Mouse (Mus musculus) hindbrain, embryonic 13.5 days (tissue): ENCODE measurements at regions not wholly inside any gene's neighbourhood (a gene's known extent, or its start where the extent isn't known, plus 50 kb on each side); places are given as distances from the start of the nearest gene placed in this dataset.

ENCODE experiments used
- ATAC-seq: fragments of 200-750 bp; cut with Nextera tagmentation; 2 replicates; pipeline ENCODE4 v1.8.0; 2017; ENCODE audit warnings: moderate TSS enrichment; ENCODE audit not compliant: low FRiP score
- H3K27ac ChIP-seq: fragments of 300-500 bp; sonication (generic); 2 replicates; pipeline ENCODE4 v1.5.1; 2015; ENCODE audit warnings: inconsistent platforms, mild to moderate bottlenecking, moderate library complexity
- H3K27me3 ChIP-seq: fragments of 300-500 bp; sonication (generic); 2 replicates; pipeline ENCODE4 v1.6.1; 2015; ENCODE audit warnings: mild to moderate bottlenecking, inconsistent platforms
- H3K36me3 ChIP-seq: fragments of 300-500 bp; sonication (generic); 2 replicates; pipeline ENCODE4 v1.6.1; 2015; ENCODE audit warnings: mild to moderate bottlenecking, inconsistent platforms
- H3K4me1 ChIP-seq: fragments of 300-500 bp; sonication (generic); replicated peaks from 2 replicates; pipeline ENCODE4 v1.6.1; 2015; ENCODE audit warnings: inconsistent platforms
- H3K4me2 ChIP-seq: fragments of 300-500 bp; sonication (generic); 2 replicates; pipeline ENCODE4 v1.6.1; 2015; ENCODE audit warnings: inconsistent platforms, mild to moderate bottlenecking, moderate library complexity
- H3K4me3 ChIP-seq: fragments of 300-500 bp; sonication (generic); 2 replicates; pipeline ENCODE4 v1.5.1; 2015; ENCODE audit warnings: mild to moderate bottlenecking, inconsistent platforms
- H3K9ac ChIP-seq: fragments of 300-500 bp; sonication (generic); 2 replicates; pipeline ENCODE4 v1.6.1; 2015; ENCODE audit warnings: mild to moderate bottlenecking, inconsistent platforms
- H3K9me3 ChIP-seq: fragments of 300-500 bp; sonication (generic); 2 replicates; pipeline ENCODE4 v1.6.1; 2016; ENCODE audit warnings: inconsistent platforms
- WGBS: fragments of 180-500 bp; shearing (Covaris S2); methylation state at CpG from one replicate; pipeline ENCODE4 v1.1.7; 2015; 5-methylcytosine and 5-hydroxymethylcytosine counted together

DNA sequence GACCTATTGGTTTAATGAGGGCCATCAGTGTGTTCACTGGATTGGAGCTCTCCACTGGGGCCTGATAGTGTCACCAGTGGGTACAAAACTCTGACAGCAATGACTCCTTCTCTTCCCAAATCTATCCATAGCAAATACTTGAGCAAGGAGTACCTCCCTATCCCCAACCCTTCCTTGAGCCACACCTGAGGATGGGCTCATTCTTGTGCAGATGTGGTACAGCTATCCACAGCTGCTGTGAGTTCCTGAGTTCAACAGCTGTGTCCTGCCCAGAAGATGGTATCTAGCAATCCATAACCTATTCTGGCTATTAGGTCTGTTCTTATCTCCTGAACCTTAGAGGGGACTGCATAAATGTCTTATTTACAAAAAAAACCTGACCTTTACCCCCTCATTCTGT, 148.7 kb upstream of the Cwc22 start:
- Histone ChIP-seq H3K4me1 (no peaks in the 10 kb centered on the region), H3K4me3 (no peak overlapping the region), H3K9me3 (no peaks in the 10 kb centered on the region), H3K27me3 (no peaks in the 10 kb centered on the region), H3K4me2 (no peak overlapping the region), H3K9ac (no peak overlapping the region), H3K27ac (no peak overlapping the region), H3K36me3 (no peaks in the 10 kb centered on the region)
- ATAC-seq = no peak

DNA sequence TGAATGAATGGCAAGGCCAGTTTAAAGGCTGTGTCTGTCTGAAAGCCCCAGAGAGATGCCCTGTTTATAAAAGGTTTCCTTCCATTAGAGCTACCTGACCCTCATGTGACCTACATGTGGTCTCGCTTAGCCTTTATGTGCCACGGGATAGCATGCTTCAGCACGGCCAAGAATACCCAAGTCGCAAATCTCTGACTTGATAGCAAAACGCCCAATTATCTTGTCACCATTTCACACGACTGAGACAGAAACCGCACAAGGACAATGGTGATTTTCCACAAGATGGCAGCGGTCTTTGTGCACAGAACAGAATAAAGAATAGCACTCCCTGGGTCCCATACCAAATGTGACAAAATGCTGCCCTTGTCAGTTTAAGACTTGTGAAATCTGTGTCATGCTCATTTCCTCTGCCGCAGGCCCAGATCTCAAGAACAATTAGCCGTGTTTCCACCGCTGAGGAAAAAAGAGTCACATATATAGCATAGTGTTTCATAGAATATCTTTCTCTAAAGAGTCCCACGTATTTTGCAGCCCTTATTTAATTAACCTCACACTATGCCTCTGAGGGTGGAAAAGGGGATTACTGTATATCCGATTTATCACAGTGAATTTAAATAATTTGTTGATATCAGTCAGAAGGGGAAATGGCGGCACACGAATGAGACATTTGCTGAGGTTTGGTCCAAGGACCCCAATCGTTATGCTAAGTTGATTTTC, 118.3 kb upstream of the Cwc22 start:
- Histone ChIP-seq H3K27ac (no peak overlapping the region; the same call in 1 of the 2 replicates), H3K9me3 (no peaks in the 10 kb centered on the region), H3K4me1 (peaks cover 6% of the 10 kb centered on the region; the same call in 1 of the 2 replicates), H3K27me3 (0 out of 2 replicates have a peak, but pooled peaks cover 2% of the 10 kb centered on the region), H3K36me3 (no peaks in the 10 kb centered on the region), H3K4me2 (no peak overlapping the region), H3K4me3 (no peak overlapping the region), H3K9ac (no peak overlapping the region)
- 0 out of 2 replicates have a peak, but pooled peaks have one; percentile 52 for ATAC-seq
- 27% methylated on average over 16 of the region's 16 CpGs for WGBS

DNA sequence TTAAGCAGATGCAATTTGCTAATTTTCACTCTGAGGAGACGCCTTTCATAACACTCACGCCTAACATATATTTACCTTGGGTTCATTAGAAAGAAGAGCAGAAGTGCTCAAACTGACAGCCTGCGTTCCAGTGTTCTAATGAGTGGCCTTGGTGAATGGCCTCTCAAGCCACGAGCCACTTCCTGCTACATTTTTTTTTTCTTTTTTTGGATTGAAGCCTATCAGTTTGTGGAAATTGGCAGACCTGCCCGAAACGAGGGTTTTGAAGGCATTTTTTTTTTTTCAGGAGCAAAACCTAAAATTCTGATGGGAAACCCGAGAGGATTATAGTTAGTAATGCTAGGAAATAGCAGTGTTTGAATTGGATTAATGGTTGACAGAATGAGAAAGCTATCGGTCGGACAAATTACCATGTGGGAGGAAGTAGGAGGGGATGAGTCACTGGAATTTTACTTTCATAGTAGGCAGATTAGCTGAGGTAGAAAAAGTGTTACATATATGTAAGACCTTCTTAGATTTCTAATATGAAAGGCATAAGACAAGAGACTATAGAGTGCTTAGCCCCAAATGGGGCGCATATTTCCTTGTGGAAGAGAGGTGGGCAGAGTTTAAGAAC, 113.7 kb upstream of the Cwc22 start:
- Histone ChIP-seq H3K9ac (no peak overlapping the region), H3K27me3 (0 out of 2 replicates have a peak, but pooled peaks cover 2% of the 10 kb centered on the region), H3K4me2 (no peak overlapping the region), H3K36me3 (no peaks in the 10 kb centered on the region), H3K4me3 (no peak overlapping the region), H3K27ac (no peak overlapping the region), H3K9me3 (no peaks in the 10 kb centered on the region), H3K4me1 (peaks cover 6% of the 10 kb centered on the region; the same call in 1 of the 2 replicates)
- whole genome bisulfite sequencing = 82% methylated on average over 10 of the region's 10 CpGs
- ATAC-seq = no peak

DNA sequence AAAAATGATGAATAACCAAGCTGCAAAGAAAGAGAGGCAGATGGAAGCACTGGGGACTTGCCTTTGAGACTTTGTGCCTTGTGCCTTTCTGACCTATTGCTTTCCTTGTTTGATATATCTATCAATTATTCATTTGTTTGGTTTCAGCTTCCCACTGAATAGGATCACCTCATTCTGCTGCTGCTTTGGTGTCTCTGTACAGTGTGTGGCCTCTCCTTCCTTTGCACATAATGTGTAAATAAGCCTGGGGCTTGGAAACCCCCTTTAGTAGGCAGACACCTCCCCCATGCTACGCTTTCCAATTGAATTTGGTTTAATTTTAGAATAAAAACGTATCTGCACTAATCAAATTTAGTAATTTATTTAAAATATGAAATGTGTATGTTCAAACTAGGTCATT, 112.8 kb upstream of the Cwc22 start:
- no peaks in the 10 kb centered on the region for H3K36me3 ChIP-seq
- no peaks in the 10 kb centered on the region for H3K4me1 ChIP-seq
- 67% methylated on average over 2 of the region's 2 CpGs for WGBS
- H3K4me2 ChIP-seq = no peak overlapping the region
- no peak for ATAC-seq
- no peaks in the 10 kb centered on the region for H3K9me3 ChIP-seq
- no peak overlapping the region for H3K9ac ChIP-seq
- H3K27ac ChIP-seq = no peak overlapping the region
- H3K27me3 ChIP-seq = 0 out of 2 replicates have a peak, but pooled peaks cover 2% of the 10 kb centered on the region
- no peak overlapping the region for H3K4me3 ChIP-seq

DNA sequence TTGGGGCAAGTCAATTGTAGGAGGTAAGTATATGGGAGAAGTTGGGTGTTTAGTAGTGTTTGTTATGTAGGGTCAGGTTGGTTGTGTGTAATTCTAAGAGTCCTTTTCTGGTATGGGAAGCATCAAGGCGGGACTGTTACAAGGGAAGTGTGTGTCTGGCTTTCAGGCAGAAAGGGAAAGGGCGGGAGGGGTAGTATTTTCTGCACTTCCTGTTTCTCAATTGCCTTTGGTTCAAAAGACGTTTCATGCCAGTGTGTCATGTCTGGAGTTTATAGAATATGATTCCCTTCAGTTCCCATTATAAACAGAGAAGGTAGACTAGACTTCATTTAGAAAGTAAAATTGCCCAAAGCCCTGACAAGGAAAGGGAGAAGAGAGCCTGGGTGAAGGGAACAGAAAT, 107.7 kb upstream of the Cwc22 start:
- Histone ChIP-seq H3K9me3 (no peaks in the 10 kb centered on the region), H3K4me1 (peaks cover 7% of the 10 kb centered on the region), H3K27ac (no peak overlapping the region), H3K36me3 (no peaks in the 10 kb centered on the region), H3K27me3 (no peaks in the 10 kb centered on the region), H3K4me3 (no peak overlapping the region), H3K9ac (no peak overlapping the region), H3K4me2 (no peak overlapping the region)
- no peak for ATAC-seq
- WGBS = 81% methylated on average over 3 of the region's 3 CpGs

DNA sequence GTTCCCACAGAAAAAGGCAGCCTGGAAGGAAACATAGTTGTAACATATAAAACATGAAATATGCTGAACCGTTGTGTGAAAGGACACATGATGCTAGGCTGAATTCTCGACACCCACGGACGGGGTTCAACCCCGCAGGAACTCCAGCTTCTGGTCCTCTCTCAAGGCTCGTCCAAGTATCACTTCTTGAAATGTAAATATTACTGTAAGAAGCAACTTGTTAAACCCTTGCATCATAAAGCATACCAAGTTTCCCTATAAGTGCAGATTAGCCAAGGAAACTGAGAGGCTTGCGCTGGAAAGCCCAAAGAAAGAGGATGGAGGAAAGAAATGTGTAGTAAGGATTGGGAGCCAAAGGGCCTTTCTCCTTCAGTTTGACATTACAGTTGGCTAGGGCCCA, 104.4 kb upstream of the Cwc22 start:
- no peak overlapping the region for H3K4me2 ChIP-seq

DNA sequence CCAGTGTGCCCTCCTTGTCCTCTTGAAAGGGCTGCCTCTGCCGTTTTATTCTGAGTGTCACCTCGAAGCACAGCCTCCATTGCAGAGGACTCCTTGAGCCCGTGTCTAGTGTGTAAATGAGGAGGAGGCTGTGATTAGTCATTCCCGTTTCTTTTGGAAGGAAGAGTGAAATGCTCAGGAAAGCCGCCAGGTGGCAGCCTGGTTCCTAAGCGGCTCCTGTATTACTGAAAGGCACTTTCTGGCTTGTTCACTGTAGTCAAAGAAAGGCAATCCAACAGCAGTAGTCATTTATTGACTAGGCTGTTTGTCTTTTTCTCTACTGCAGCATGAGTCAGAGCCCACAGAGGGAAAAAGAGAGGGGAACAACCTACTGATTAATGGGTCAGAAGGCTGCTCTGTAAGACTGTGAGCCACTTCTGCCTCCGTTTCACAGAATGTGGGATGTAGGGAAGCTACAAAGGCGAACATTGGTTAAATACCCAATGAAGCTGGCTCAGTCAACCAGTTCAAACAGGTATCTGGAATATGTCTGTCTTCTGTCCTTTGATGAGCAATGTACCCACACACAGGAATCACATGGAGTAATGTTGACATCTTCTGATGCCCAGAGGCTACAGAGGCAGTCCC, 103.2 kb upstream of the Cwc22 start:
- Histone ChIP-seq H3K4me1 (peaks cover 12% of the 10 kb centered on the region), H3K4me2 (peak overlapping the region; percentile 54), H3K36me3 (no peaks in the 10 kb centered on the region), H3K4me3 (peak overlapping the region; percentile 24), H3K27ac (peak overlapping the region; percentile 66), H3K27me3 (no peaks in the 10 kb centered on the region), H3K9ac (peak overlapping the region; percentile 35; the same call in 1 of the 2 replicates), H3K9me3 (no peaks in the 10 kb centered on the region)
- ATAC-seq = peak; percentile 88
- whole genome bisulfite sequencing = 20% methylated on average over 8 of the region's 8 CpGs

More for the DNA sequence above, 104.4 kb upstream of the Cwc22 start:
- H3K4me3 ChIP-seq = no peak overlapping the region
- no peaks in the 10 kb centered on the region for H3K36me3 ChIP-seq
- no peaks in the 10 kb centered on the region for H3K9me3 ChIP-seq
- no peak overlapping the region for H3K27ac ChIP-seq
- 94% methylated on average over 7 of the region's 7 CpGs for WGBS
- no peak for ATAC-seq
- no peaks in the 10 kb centered on the region for H3K27me3 ChIP-seq
- H3K4me1 ChIP-seq = peaks cover 12% of the 10 kb centered on the region
- H3K9ac ChIP-seq = no peak overlapping the region

DNA sequence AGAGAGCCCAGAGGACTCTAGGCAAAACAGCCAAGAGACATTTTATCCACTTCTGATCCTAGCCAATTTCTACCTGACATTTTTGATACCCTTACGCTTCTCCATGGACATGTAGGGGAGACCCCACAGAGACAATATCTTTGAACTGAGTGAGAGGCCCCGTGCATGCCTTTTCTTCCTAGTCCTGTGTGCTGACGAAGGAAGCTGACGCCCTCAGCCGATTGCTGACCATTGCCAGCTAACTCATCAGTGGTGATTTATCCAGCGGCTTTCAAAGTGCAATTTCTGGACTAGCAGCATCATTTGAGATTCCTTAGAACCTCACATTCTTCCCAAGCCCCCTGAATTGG, 102.5 kb upstream of the Cwc22 start:
- Histone ChIP-seq H3K27me3 (no peaks in the 10 kb centered on the region), H3K4me3 (peak overlapping the region; percentile 24), H3K9me3 (no peaks in the 10 kb centered on the region), H3K4me2 (peak overlapping the region; percentile 54), H3K27ac (peak overlapping the region; percentile 62), H3K36me3 (no peaks in the 10 kb centered on the region), H3K4me1 (peaks cover 12% of the 10 kb centered on the region), H3K9ac (0 out of 2 replicates have a peak overlapping the region, but pooled peaks have one; percentile 35)
- ATAC-seq = peak; percentile 67
- WGBS = 59% methylated on average over 6 of the region's 6 CpGs

DNA sequence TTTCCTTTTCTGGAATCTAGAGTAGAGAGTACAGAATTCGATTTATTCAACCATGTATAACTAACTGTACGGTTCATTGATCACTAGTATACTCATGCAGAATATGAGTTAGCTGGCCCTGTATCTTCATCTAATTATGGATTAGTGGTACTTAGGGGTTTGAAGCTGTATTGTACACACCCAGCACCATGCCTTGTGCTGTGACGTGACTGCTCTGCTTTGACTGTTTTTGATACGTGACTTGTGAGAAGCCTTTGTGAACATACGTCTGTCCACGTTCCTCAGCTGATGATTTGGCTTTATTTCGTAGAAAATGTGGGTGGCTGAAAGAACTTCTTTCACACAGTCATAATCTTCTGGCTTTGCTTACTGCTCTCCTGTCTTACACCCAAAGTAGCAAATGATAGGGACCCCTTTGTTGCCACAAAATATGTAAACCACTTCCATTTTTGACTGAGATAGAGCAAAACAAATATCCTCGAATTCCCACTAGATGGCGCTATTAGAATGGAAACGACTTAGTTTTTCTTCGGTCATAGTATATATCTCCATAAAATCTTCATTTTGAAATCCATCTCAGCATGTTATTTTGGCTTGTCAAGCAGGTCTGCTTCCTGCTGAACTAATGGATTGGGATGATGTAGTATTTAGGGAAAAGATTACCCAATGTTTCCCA, 102.0 kb upstream of the Cwc22 start:
- WGBS = 39% methylated on average over 11 of the region's 11 CpGs
- H3K4me1 ChIP-seq = peaks cover 12% of the 10 kb centered on the region
- H3K9me3 ChIP-seq = no peaks in the 10 kb centered on the region
- ATAC-seq = peak; percentile 50
- no peak overlapping the region for H3K27ac ChIP-seq
- H3K36me3 ChIP-seq = no peaks in the 10 kb centered on the region
- no peak overlapping the region for H3K9ac ChIP-seq
- H3K27me3 ChIP-seq = no peaks in the 10 kb centered on the region
- H3K4me3 ChIP-seq = no peak overlapping the region
- peak overlapping the region; percentile 54 for H3K4me2 ChIP-seq

DNA sequence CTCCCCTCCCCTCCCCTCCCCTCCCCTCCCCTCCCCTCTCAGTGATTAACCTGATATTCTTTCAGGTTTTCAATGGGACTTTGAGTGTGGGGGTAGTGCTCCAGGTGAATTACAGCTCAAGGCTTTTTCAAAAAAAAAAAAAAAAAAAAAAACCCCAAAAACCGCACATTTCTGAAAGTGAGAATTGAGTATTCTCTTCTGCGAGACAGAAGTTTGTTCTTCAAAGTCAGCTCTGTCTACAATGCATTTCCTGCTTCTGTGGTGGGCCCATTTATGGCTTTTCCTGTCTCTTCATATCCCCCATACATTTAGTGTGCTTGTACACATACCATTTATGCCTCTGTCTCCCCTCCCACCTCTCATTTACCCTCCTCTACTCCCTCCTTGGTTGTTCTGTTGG, 81.1 kb upstream of the Cwc22 start:
- ATAC-seq = no peak
- no peak overlapping the region for H3K4me3 ChIP-seq
- H3K27me3 ChIP-seq = no peaks in the 10 kb centered on the region
- no peaks in the 10 kb centered on the region for H3K4me1 ChIP-seq
- no peak overlapping the region for H3K4me2 ChIP-seq
- H3K27ac ChIP-seq = no peak overlapping the region
- WGBS = 89% methylated on average over 2 of the region's 2 CpGs
- H3K9me3 ChIP-seq = no peaks in the 10 kb centered on the region
- no peak overlapping the region for H3K9ac ChIP-seq
- H3K36me3 ChIP-seq = no peaks in the 10 kb centered on the region

DNA sequence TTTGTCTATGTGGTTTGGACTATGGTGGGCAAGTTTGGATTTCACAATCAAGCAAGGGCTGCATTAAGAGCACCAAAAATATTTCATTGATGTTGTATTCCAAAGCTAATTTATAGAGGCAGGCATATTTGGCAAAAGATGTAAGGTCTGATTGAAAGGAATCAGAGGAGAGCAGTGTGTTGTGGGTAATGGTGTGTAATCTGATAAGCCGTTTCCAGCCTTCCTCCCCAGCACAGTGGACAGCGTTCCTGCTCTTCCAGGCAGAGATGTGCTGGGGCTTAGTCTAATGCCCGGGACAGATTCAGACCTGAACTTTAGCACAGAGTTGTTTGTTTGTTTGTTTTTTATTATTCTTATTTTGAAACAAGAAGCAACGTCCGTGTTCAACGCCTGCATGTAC, 80.6 kb upstream of the Cwc22 start:
- WGBS = 57% methylated on average over 6 of the region's 6 CpGs
- ATAC-seq = no peak
- no peak overlapping the region for H3K4me3 ChIP-seq
- no peaks in the 10 kb centered on the region for H3K36me3 ChIP-seq
- H3K9me3 ChIP-seq = no peaks in the 10 kb centered on the region
- no peaks in the 10 kb centered on the region for H3K4me1 ChIP-seq
- no peak overlapping the region for H3K27ac ChIP-seq
- no peak overlapping the region for H3K4me2 ChIP-seq
- no peaks in the 10 kb centered on the region for H3K27me3 ChIP-seq
- H3K9ac ChIP-seq = no peak overlapping the region

DNA sequence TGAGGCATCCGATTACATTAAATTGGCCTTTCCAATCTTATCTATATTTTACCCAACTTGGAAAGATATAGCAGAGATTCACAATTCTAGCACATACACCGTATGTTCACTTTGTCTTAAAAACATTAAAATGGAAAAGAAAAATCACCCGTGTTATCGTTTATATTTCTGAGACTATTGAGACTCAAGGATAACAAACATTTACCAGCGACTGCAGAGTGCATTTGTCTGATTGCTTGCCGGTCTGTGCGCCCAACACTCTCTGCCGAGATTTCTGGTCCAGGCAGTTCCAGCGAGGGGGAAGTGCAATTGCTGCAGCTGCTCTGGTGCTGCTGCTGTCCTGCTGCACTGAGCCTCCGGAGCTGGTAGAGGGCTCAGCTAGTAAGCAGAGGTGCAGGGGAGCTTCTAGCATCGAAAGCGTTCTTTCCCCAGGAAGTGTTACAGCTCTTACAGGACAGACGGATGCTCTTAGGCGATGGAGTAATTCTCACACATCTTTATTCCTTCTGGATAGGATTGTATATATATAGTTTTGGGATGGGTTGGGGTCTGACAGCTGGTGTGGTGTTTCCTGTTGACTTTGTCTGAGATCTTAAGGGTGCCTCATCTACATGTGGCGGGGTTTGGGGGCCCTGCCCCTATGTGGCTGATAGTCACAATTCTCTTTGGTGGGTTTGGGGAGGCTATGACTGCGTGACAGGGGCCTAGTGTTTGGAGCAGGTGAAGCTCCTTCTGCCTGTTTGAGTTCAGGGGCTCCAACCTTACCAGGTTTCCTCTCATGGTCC, 79.7 kb upstream of the Cwc22 start:
- Histone ChIP-seq H3K27ac (no peak overlapping the region), H3K4me3 (no peak overlapping the region), H3K36me3 (no peaks in the 10 kb centered on the region), H3K9ac (no peak overlapping the region), H3K9me3 (no peaks in the 10 kb centered on the region), H3K4me2 (no peak overlapping the region), H3K4me1 (no peaks in the 10 kb centered on the region), H3K27me3 (no peaks in the 10 kb centered on the region)
- WGBS = 69% methylated on average over 16 of the region's 16 CpGs
- no peak for ATAC-seq
